Mouse (Mus musculus) CH12.LX (cell line): ENCODE data around the gene Fhl1.

Source experiments
- CHD1 ChIP-seq: IDR thresholded peaks from 2 replicates; pipeline ENCODE4 v1.6.1; 2012; ENCODE audit warnings: low read depth, low read length, improper control_type of control experiment, inconsistent platforms
- CTCF ChIP-seq, 2 experiments: IDR thresholded peaks in 1 of 2; conservative IDR thresholded peaks in 1 of 2; 2 replicates each; pipeline ENCODE4 v1.5.1; 2011 to 2012; ENCODE audit warnings: low read depth in 2 of 2, low read length in 2 of 2, improper control_type of control experiment in 1 of 2, inconsistent platforms in 1 of 2, mild to moderate bottlenecking in 1 of 2, moderate library complexity in 1 of 2
- EP300 ChIP-seq: IDR thresholded peaks from 2 replicates; pipeline ENCODE4 v1.6.1; 2011; ENCODE audit warnings: low read length, improper control_type of control experiment
- ETS1 ChIP-seq: conservative IDR thresholded peaks from 2 replicates; pipeline ENCODE4 v1.6.1; 2012; ENCODE audit warnings: low read depth, mild to moderate bottlenecking, inconsistent platforms, low read length, improper control_type of control experiment, moderate library complexity
- KAT2A ChIP-seq: IDR thresholded peaks from 2 replicates; pipeline ENCODE4 v1.6.1; 2012; ENCODE audit warnings: low read length, improper control_type of control experiment, inconsistent platforms; ENCODE audit not compliant: insufficient replicate concordance
- MAFK ChIP-seq: IDR thresholded peaks from 2 replicates; pipeline ENCODE4 v1.6.1; 2011; ENCODE audit warnings: low read length, improper control_type of control experiment; ENCODE audit not compliant: insufficient replicate concordance
- MAX ChIP-seq: IDR thresholded peaks from 2 replicates; pipeline ENCODE4 v1.6.1; 2011; ENCODE audit warnings: low read length, improper control_type of control experiment
- MYC ChIP-seq: IDR thresholded peaks from 2 replicates; pipeline ENCODE4 v1.6.1; 2011; ENCODE audit warnings: low read depth, mild to moderate bottlenecking, improper control_type of control experiment, low read length
- POLR2A ChIP-seq: IDR thresholded peaks from 2 replicates; pipeline ENCODE4 v1.6.1; 2011; ENCODE audit warnings: low read depth, mild to moderate bottlenecking, improper control_type of control experiment, low read length
- SMC3 ChIP-seq: IDR thresholded peaks from 2 replicates; pipeline ENCODE4 v1.6.1; 2011; ENCODE audit warnings: low read depth, low read length, improper control_type of control experiment
- TCF12 ChIP-seq: IDR thresholded peaks from 2 replicates; pipeline ENCODE4 v1.6.1; 2014; ENCODE audit warnings: low read depth, mild to moderate bottlenecking, inconsistent platforms, low read length, improper control_type of control experiment
- USF1 ChIP-seq: IDR thresholded peaks from 2 replicates; pipeline ENCODE4 v1.6.1; 2014; ENCODE audit warnings: low read depth, mild to moderate bottlenecking, inconsistent platforms, low read length, improper control_type of control experiment
- ZC3H11A ChIP-seq: IDR thresholded peaks from 2 replicates; pipeline ENCODE4 v1.6.1; 2012; ENCODE audit warnings: low read depth, mild to moderate bottlenecking, inconsistent platforms, low read length, improper control_type of control experiment
- ZNF384 ChIP-seq: IDR thresholded peaks from 2 replicates; pipeline ENCODE4 v1.6.1; 2012; ENCODE audit warnings: low read depth, low read length, improper control_type of control experiment, inconsistent platforms

DNA sequence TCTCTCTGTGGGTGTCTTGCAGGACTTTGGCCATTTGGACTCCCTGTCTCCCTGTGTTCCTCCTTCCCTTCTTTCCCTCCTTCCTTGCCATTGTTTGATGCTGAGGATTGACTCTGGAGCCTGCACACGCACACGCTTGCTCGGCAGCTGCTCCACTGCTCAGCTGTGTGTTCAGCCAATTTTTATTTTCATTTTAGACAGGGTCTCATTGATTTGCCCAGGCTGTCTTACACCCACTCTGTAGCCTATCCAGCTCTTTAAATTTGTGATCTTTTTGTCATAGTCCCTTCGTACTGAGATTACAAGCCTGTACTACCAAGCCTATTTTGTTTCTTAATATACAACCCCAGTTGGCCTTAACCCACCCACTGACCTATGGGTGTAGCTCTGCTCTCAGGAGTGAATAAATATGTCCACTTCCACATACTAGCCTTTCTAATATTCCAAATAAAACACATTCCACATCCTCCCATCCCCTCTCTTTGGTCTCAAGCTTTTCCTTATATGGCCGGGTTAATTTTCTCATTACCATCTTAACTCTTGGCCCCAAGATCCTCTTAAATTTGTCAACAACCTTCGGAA, 34.3 kb upstream of the Fhl1 start:
- no peak for TF ChIP-seq POLR2A
- no peak for TF ChIP-seq EP300
- TF ChIP-seq CHD1: no peak
- no peak for TF ChIP-seq ETS1
- TF ChIP-seq USF1: no peak
- TF ChIP-seq KAT2A: no peak
- no peak for TF ChIP-seq CTCF (conservative IDR thresholded peaks at IDR 0.05 in 1 of 2, IDR thresholded peaks at IDR 0.05 in 1 of 2; ENCODE audit: low read depth in 2 of 2, low read length in 2 of 2)
- no peak for TF ChIP-seq MYC
- TF ChIP-seq MAFK: no peak
- no peak for TF ChIP-seq SMC3
- no peak for TF ChIP-seq ZC3H11A
- no peak for TF ChIP-seq TCF12
- TF ChIP-seq MAX: no peak
- TF ChIP-seq ZNF384: no peak
